Mouse (Mus musculus) G1E-ER4 (cell line): ENCODE measurements around the gene Sgpl1. TPM values are rescaled to one million over a fixed set of nuclear protein-coding genes. Genes with fewer than 3 reads are reported as not detected.

Source experiments
- GATA1 ChIP-seq: IDR thresholded peaks from one replicate; pipeline ENCODE4 v1.8.0; 2012; ENCODE audit warnings: low read length, inconsistent platforms
- polyA plus RNA-seq: library from polyadenylated mRNA; stranded (reverse); fragments of >175 nt; gene quantifications from 2 replicates; pipeline ENCODE4 v1.2.3, GENCODE M21; 2012

The Sgpl1 gene
- polyA plus RNA-seq, 1 experiment: not detected

DNA sequence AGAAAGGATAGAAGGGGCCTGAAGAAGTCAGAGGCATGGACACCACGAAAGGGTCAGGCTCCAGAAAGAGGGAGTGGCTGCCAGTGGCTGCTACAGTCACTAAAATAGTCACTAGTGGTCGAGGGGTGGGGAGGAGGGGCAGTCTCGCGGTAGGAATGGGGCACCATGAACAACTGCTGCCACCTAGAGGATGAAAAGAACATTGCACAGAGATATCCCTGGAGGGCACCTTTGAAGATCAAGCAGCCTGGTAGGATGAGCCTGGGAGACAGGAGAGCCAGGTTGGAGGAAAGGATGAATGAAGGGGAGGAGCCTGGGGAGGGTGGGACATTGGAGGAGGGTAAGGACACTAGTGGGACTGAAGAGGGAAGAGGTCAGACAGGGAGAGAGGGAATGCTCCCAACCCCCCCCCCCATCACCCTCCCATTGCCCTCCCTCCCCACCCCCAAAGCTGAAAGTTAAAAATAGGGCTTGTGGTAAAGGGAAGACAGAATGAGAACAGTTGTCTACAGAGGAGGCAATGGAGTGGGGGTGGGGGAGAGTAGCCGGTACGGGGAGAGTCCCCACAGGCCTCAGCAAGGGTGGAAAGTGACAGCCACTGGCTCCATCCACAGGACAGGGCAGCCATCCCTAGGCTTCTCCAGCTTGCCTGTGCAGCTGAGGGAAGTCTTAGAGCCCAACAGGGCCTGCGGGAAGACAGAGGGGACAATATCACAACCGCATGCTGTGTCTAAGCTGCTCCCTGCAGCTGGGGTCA, 78.9 kb downstream of the Sgpl1 start:
- TF ChIP-seq GATA1: no peak

DNA sequence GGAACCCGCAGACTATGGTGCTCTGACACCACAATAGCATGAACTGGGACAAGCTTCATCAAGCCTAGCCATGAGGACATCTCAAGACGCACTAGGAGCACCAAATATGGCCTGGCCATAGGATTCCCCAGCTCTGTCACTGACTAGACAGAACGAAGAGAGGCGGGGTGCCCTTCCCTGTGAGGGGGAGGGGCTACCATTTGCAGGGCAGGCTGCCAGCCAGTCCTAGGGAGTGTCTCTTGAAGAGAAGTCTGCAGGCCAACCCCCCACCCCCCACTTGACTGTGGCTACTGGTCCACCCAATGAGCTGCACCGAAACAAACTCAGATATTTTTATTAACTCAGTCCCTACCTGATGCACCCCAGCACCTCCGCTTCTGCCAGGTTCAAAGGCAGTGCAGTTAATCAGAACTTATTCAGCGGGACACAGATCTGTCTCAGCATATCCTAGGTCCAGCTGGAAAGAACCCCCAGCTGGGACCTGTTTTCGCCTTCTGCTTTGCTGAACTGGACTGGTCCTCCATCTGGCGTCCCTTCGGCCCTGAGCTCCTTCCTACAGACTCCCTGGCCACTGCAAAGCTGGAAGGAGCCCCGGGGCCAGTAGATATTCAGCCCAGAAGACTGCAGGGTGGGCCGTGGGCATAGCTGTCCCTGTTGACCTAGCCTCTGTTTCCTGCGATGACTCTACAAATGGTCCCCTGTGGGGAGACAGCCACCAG, 82.1 kb downstream of the Sgpl1 start:
- TF ChIP-seq GATA1: no peak

DNA sequence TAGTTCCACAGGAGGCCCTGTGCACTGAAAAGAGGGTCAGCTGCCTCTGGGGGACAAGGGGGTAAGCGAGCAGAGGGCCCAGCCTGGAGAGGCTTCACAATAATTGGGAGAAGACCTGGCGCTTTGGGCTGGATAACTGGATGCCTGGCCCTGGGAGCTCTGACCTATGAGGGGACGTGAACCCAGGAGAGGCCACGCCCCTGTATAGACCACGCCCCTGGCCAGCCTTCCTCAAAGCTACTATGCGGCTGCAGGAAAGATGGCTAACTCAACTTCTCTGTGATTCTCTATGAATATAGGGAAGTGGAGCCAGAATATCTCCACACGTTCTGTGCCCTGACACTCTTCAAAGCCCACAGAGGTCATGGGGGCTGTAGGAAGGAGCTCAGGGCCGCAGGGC, 82.9 kb downstream of the Sgpl1 start:
- no peak for TF ChIP-seq GATA1

DNA sequence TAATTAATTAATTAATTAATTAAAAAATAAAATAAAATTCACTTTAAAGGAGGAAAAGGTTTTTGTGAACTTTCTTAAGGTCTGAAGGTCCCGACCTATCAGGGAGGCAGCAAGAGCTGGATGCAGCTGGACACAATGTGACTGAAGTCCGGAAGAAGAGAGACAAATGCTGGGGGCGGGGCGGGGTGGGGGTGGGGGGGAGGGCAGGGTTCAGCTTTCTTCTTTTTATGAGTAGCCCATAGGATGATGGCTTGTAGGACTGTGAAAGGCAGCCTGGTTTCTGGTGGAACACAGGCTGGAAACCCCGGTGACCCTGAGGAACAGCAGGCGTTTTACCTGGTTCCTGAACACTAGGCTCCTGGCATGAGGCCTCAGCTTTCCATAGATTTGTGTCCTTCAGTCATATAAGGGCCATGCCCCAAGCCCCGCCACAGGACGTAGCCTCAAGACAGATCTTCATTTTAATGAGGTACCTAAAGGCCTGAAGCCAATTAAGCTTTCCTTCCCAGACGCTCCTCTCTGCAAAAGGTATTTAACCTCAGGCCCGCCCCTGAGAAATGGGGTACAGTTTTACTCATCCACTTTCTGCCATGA, 84.1 kb downstream of the Sgpl1 start:
- TF ChIP-seq GATA1: no peak

DNA sequence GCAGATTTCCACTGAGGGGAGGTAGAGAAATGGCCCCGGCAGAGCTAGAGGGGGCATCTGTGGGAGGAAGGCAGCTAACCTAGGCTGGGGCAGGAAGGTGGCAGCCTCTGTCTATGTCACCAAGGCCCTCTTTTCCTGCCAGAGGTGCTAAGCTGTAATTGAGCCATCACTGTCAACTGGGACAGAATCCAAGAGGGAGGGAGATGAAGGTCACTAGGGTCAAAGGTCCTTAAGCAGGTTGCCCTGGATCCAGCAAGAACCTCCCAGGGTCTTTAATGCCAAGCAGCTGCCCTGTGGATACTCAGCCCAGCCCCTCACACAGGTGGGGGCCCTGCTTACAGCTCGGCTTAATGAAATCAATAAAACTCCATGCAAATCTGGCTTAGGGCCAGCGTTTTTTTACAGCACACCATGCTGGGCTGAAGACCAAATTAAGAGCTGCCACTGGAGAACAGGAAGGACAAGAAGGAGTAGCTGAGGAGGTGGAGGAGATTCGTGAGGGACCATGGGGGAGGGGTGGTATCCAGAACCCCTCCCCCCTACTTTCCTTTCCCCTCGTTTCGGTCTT, 87.9 kb downstream of the Sgpl1 start:
- no peak for TF ChIP-seq GATA1

DNA sequence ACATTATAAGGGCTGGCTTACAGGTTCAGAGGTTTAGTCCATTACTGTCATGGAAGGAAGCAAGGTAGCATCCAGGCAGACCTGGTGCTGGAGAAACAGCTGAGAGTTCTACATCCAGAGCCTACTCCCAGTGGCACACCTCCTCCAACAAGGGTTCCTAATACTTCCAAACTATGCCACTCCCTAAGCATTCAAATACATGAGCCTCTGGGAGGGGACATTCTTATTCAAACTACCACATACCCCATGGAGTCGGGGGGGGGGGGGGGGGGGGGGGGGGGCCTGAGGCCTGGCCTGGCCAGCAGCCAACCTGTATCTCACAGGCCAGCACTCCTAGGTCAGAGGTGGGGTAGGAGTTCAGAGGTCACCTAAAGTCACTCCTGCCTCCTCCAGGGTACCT, 88.4 kb downstream of the Sgpl1 start:
- no peak for TF ChIP-seq GATA1

DNA sequence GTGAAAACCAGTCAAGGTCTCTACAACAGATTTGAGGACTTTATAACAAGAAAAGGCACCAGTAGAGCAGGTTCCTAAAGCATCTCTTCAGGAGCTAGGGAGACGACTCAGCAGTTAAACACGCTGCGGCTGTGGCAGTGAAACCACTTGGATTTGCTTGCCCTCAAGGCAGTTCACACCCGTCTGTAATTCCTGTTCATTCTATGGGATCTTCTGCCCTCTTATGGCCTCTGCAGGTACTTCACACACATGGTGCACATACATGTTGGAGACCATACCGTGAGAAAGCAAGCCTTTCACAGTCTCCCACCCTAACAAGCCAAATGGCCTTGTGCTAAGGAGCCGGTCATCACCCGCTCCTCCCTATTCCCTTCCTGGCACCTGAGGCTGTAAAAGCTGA, 90.8 kb downstream of the Sgpl1 start:
- TF ChIP-seq GATA1: no peak

DNA sequence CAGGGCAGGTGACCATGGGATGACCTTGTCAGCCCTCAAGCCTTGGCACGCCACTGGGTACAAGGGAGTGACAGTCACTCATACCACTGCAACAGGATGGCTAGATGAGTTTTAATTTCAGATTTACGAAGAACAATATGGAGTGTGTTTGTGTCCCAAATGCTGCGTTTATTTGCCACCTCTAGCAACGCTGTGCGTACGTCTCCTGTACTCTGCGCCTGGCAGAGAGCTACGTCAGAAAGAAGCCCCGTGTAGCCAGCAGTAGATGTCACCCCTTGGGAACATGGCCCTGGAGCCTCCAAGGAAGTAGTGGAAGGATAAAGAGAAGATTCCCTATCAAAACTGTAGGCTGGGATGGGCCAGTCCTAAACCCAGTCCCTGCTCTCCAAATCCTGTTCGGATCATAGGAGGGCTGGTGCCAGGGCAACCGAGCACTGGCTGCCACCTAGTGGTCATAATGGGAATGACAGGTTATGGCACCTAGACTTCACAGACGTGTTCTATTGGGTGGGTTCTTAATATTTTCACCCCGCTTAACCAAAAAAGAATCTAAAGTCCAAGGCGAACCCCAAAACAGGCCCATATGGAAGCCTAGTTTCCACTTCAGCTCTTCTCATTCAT, 95.4 kb downstream of the Sgpl1 start:
- TF ChIP-seq GATA1: no peak

Other genes with a start within 250 kb of the Sgpl1 start
- not detected in 2 replicates for gene Pcbd1, start 58.4 kb downstream of the Sgpl1 start, polyA plus RNA-seq
- not detected in 2 replicates for gene Tbata, start 24.3 kb upstream of the Sgpl1 start, polyA plus RNA-seq
- gene Adamts14, start 125.7 kb upstream of the Sgpl1 start, polyA plus RNA-seq: not detected in 2 replicates
- gene Prf1, start 150.1 kb upstream of the Sgpl1 start, polyA plus RNA-seq: not detected in 2 replicates
- gene Pald1, start 235.8 kb upstream of the Sgpl1 start, polyA plus RNA-seq: not detected in 2 replicates